Mouse (Mus musculus) Patski (cell line): ENCODE results near the gene Kdr. TPM values are rescaled to one million over a fixed set of nuclear protein-coding genes. Genes with fewer than 3 reads are reported as not detected.

Experiments used
- ATAC-seq: fragments of 100-300 bp; one replicate; pipeline ENCODE4 v1.8.0; 2021
- CTCF ChIA-PET: fragments of 350-600 bp; sonication (Branson Sonifier 250); formaldehyde crosslinking; loops from one replicate; lab custom pipeline; 2022; ENCODE audit warnings: inconsistent platforms; lab: Charles Lee
- POLR2A ChIA-PET: fragments of 350-600 bp; sonication (Branson Sonifier 250); formaldehyde crosslinking; loops from one replicate; lab custom pipeline; 2022; ENCODE audit warnings: antibody characterized with exemption, inconsistent platforms; lab: Charles Lee
- DNase-seq: peaks from one replicate; pipeline ENCODE4 v3.0.0-alpha.2; 2011; ENCODE audit warnings: low read depth, low spot score
- H3K27me3 ChIP-seq: fragments of 371-371 bp; one replicate; pipeline ENCODE4 v1.5.1; 2021
- CTCF ChIP-seq: fragments of 100-300 bp; IDR thresholded peaks from one replicate; pipeline ENCODE4 v1.5.1; 2021
- in situ Hi-C: fragments of 300-500 bp; cut with MboI; formaldehyde crosslinking; loops from 3 replicates; pipeline ENCODE4 v1.11.1; 2018; ENCODE audit warnings: low pct_unique_long_range_greater_than_20kb, mixed read lengths
- polyA plus RNA-seq: library from polyadenylated mRNA; unstranded; gene quantifications from one replicate; pipeline ENCODE4 v1.2.3, GENCODE M21; 2021

Kdr gene
- polyA plus RNA-seq, 1 experiment from 2014 or later, result not detected

- ChIA-PET POLR2A (no interaction called here), CTCF (no interaction called here)
- ATAC-seq (no peak), DNase-seq (no peak)
- TF ChIP-seq CTCF, result no peak
- in situ Hi-C loops, result no loop called here
- H3K27me3 ChIP-seq, result no peaks in the 10 kb centered on the region
Observed at GRCm38 (mm10) chr5:75918139-75918538, 60.1 kb downstream of the Kdr start.

- TF ChIP-seq CTCF, result no peak
- in situ Hi-C loops, result no loop called here
- ChIA-PET POLR2A (no interaction called here), CTCF (interaction anchor here (0.9 kb wide), 1 partner anchor 13 kb away, joined by 3 read pairs; no protein-coding TSS in a partner anchor)
- no peaks in the 10 kb centered on the region for H3K27me3 ChIP-seq
- no peak for DNase-seq
- no peak for ATAC-seq
Observed at GRCm38 (mm10) chr5:75917231-75917630, 61.0 kb downstream of the Kdr start.

- POLR2A ChIA-PET, result no interaction called here
- no peak for ATAC-seq
- DNase-seq, result no peak
- in situ Hi-C loops, result no loop called here
- no peaks in the 10 kb centered on the region for H3K27me3 ChIP-seq
- CTCF ChIA-PET, result interaction anchor here (0.8 kb wide), 1 partner anchor 48 kb away, joined by 3 read pairs; no protein-coding TSS in a partner anchor
- TF ChIP-seq CTCF, result no peak
Observed at GRCm38 (mm10) chr5:75906102-75906501, 72.2 kb downstream of the Kdr start.

GRCm38 (mm10) chr5:75900231-75900920 lies 77.9 kb downstream of the Kdr start:
- no peak for DNase-seq
- ChIA-PET CTCF (no interaction called here), POLR2A (interaction anchor here (0.6 kb wide), 1 partner anchor 54 kb away, joined by 3 read pairs; no protein-coding TSS in a partner anchor)
- TF ChIP-seq CTCF, result no peak
- H3K27me3 ChIP-seq, result no peaks in the 10 kb centered on the region
- no peak for ATAC-seq
- in situ Hi-C loops, result no loop called here

GRCm38 (mm10) chr5:75895351-75895750 lies 82.9 kb downstream of the Kdr start:
- DNase-seq (no peak), ATAC-seq (no peak)
- in situ Hi-C loops, result no loop called here
- H3K27me3 ChIP-seq, result peaks cover 2% of the 10 kb centered on the region
- TF ChIP-seq CTCF, result no peak
- POLR2A ChIA-PET, result no interaction called here
- CTCF ChIA-PET, result no interaction called here

GRCm38 (mm10) chr5:75892956-75893471 lies 85.2 kb downstream of the Kdr start:
- ChIA-PET CTCF (no interaction called here), POLR2A (no interaction called here)
- DNase-seq (no peak), ATAC-seq (no peak)
- no peak for TF ChIP-seq CTCF
- in situ Hi-C loops, result no loop called here
- H3K27me3 ChIP-seq, result peaks cover 2% of the 10 kb centered on the region

Other genes starting within 250 kb of the Kdr start
- gene Srd5a3, start 161.8 kb upstream of the Kdr start, polyA plus RNA-seq, result 32.1 TPM
- 129 TPM for gene Tmem165, start 205.4 kb upstream of the Kdr start, polyA plus RNA-seq